8 mouse cellular contexts compared by ENCODE assay signal in genomic region chr9:107289211-107290076, GRCm38 (mm10). TPM values are rescaled to one million over a fixed set of nuclear protein-coding genes. Genes with fewer than 3 reads are reported as not detected.
A peak's percentile ranks its signal among the peaks of the same experiment; 100 is the strongest.
DNase-seq lines count a peak whose midpoint lies in the region; ATAC-seq lines count a peak whose summit lies in the region.

TSS of gene Mapkapk3 (minus strand) at chr9:107289877.

- no peak within 1 kb of the TSS for H3K27ac ChIP-seq in hindbrain, embryonic 14.5 days

- H3K4me3 ChIP-seq in hindbrain, embryonic 14.5 days (replicated peaks; ENCODE audit: low read length), result peak within 1 kb of the TSS; percentile 32

- H3K4me2 ChIP-seq in hindbrain, embryonic 14.5 days (replicated peaks), result peak within 1 kb of the TSS; percentile 57

- H3K36me3 ChIP-seq in hindbrain, embryonic 14.5 days (replicated peaks; ENCODE audit: control insufficient read depth, insufficient read depth), result no peaks in the 10 kb centered on the region

- intact Hi-C loops in left cerebral cortex, postnatal 25 days (cut with DNase I), result loop anchor here (1.0 to 5.0 kb wide), 2 partner anchors 43 to 317 kb away; no protein-coding TSS in a partner anchor

- DNase-seq in ZHBTc4 (ENCODE audit: low read depth, low spot score), result peak; percentile 87
- peak; percentile 44 to 68 for DNase-seq in cerebellum, postnatal 25 days
- DNase-seq in gastrocnemius, adult 18-20 months (ENCODE audit: low spot score), result peak; percentile 93
- DNase-seq in hindbrain, embryonic 14.5 days (ENCODE audit: low spot score), result peak; percentile 62
- peak; percentile 37 to 49 for DNase-seq in left cerebral cortex, postnatal 25 days (ENCODE audit: low spot score in 2 of 2)
- peak; percentile 95 for DNase-seq in skeletal muscle tissue, adult 2 months (ENCODE audit: low read depth, low spot score)
- no peak for DNase-seq in MN1 (ENCODE audit: low spot score)

- H3K9ac ChIP-seq in hindbrain, embryonic 14.5 days, result peak within 1 kb of the TSS; percentile 44

- peak; percentile 65 for ATAC-seq in hindbrain, embryonic 14.5 days (ENCODE audit: low FRiP score)
- ATAC-seq in megakaryocyte-erythroid progenitor cell, adult 5-6 weeks (replicated peaks; ENCODE audit: low FRiP score, low TSS enrichment, poor library complexity, severe bottlenecking), result peak; percentile 78

- H3K4me1 ChIP-seq in hindbrain, embryonic 14.5 days (replicated peaks; ENCODE audit: control insufficient read depth, insufficient read depth, low read length), result peaks cover 6% of the 10 kb centered on the region; the same call in 1 of the 2 replicates

- no peaks in the 10 kb centered on the region for H3K9me3 ChIP-seq in hindbrain, embryonic 14.5 days (ENCODE audit: control insufficient read depth, low read length)

- H3K27me3 ChIP-seq in hindbrain, embryonic 14.5 days (ENCODE audit: control insufficient read depth, insufficient read depth, low read length), result peaks cover 21% of the 10 kb centered on the region

- 2% methylated on average over 47 of the region's 49 CpGs for WGBS in hindbrain, embryonic 14.5 days

RNA-seq across cellular contexts. Expression of gene Mapkapk3, which starts in this region (rescaled TPM):
- total RNA-seq in gastrocnemius, adult 18-20 months (2021), result 10 to 100 TPM; 33.6 to 34.8 TPM
- polyA plus RNA-seq in hindbrain, embryonic 14.5 days (2014; fragmentation: Nextera tagmentation; extraction: Ambion mirVana), result 1.9 and 2.3 TPM in 2 replicates
- total RNA-seq in left cerebral cortex, postnatal 25 days (2021), result 1 to 10 TPM; 2.2 to 4.5 TPM
- total RNA-seq in megakaryocyte-erythroid progenitor cell, adult 5-6 weeks (2014; fragmentation: Nextera tagmentation), result 26.8 and 34.0 TPM in 2 replicates
- total RNA-seq in megakaryocyte-erythroid progenitor cell, adult 5-6 weeks (2017), result 26.9 and 31.6 TPM in 2 replicates

Comparison
In these comparisons a context has a peak if more than half of its experiments do, and no peak if none do; other contexts are left out.
1. RNA of gene Mapkapk3 (total RNA-seq): 33.6 to 34.8 TPM in gastrocnemius, adult 18-20 months and 26.8 to 34.0 TPM in megakaryocyte-erythroid progenitor cell, adult 5-6 weeks; 2.2 to 4.5 TPM in left cerebral cortex, postnatal 25 days; every median in the first group is over 4 times any median in the second.